Mouse (Mus musculus): ENCODE results near the gene Rtcb. TPM values are rescaled to one million over a fixed set of nuclear protein-coding genes. Genes with fewer than 3 reads are reported as not detected.
A peak's percentile ranks its signal among the peaks of the same experiment; 100 is the strongest.

The Rtcb gene
- polyA plus RNA-seq, 1 experiment from 2014 or later = 110 TPM

GRCm38 (mm10) chr10:85968157-85968634, 10.6 kb upstream of the Rtcb start:
- Histone ChIP-seq H3K36me3 (no peaks in the 10 kb centered on the region), H3K27ac (no peak overlapping the region), H3K9ac (no peak overlapping the region), H3K27me3 (no peaks in the 10 kb centered on the region), H3K4me1 (replicated peaks) (peaks cover 2% of the 10 kb centered on the region; the same call in 1 of the 2 replicates), H3K4me3 (no peak overlapping the region), H3K9me3 (replicated peaks) (no peaks in the 10 kb centered on the region), H3K4me2 (no peak overlapping the region)
- 11% methylated on average over 7 of the region's 7 CpGs for WGBS
- no peak for ATAC-seq (replicated peaks; ENCODE audit: insufficient number of reproducible peaks, insufficient read depth, low FRiP score, low read depth)

GRCm38 (mm10) chr10:85967411-85968156, 10.0 kb upstream of the Rtcb start:
- no peak for ATAC-seq (replicated peaks; ENCODE audit: insufficient number of reproducible peaks, insufficient read depth, low FRiP score, low read depth)
- Histone ChIP-seq H3K9me3 (replicated peaks) (no peaks in the 10 kb centered on the region), H3K4me3 (no peak overlapping the region), H3K27ac (no peak overlapping the region), H3K36me3 (no peaks in the 10 kb centered on the region), H3K4me2 (no peak overlapping the region), H3K9ac (no peak overlapping the region), H3K4me1 (replicated peaks) (peaks cover 6% of the 10 kb centered on the region; the same call in 1 of the 2 replicates), H3K27me3 (no peaks in the 10 kb centered on the region)
- 58% methylated on average over 17 of the region's 17 CpGs for WGBS

- no peaks in the 10 kb centered on the region for H3K36me3 ChIP-seq
- no peak overlapping the region for H3K9ac ChIP-seq
- peaks cover 6% of the 10 kb centered on the region; the same call in 1 of the 2 replicates for H3K4me1 ChIP-seq (replicated peaks)
- no peak for ATAC-seq (replicated peaks; ENCODE audit: insufficient number of reproducible peaks, insufficient read depth, low FRiP score, low read depth)
- no peaks in the 10 kb centered on the region for H3K27me3 ChIP-seq
- 50% methylated on average over 2 of the region's 2 CpGs for WGBS
- no peak overlapping the region for H3K27ac ChIP-seq
- no peaks in the 10 kb centered on the region for H3K9me3 ChIP-seq (replicated peaks)
- no peak overlapping the region for H3K4me3 ChIP-seq
- H3K4me2 ChIP-seq = no peak overlapping the region
Measured at GRCm38 (mm10) chr10:85966476-85966875, 8.9 kb upstream of the Rtcb start.

- H3K4me3 ChIP-seq = no peak overlapping the region
- no peak overlapping the region for H3K4me2 ChIP-seq
- H3K4me1 ChIP-seq (replicated peaks) = peaks cover 6% of the 10 kb centered on the region; the same call in 1 of the 2 replicates
- no peaks in the 10 kb centered on the region for H3K9me3 ChIP-seq (replicated peaks)
- 79% methylated on average over 7 of the region's 7 CpGs for WGBS
- H3K36me3 ChIP-seq = no peaks in the 10 kb centered on the region
- no peak for ATAC-seq (replicated peaks; ENCODE audit: insufficient number of reproducible peaks, insufficient read depth, low FRiP score, low read depth)
- H3K27ac ChIP-seq = no peak overlapping the region
- H3K27me3 ChIP-seq = no peaks in the 10 kb centered on the region
- no peak overlapping the region for H3K9ac ChIP-seq
Measured at GRCm38 (mm10) chr10:85964316-85964715, 6.7 kb upstream of the Rtcb start.

- Histone ChIP-seq H3K36me3 (no peaks in the 10 kb centered on the region), H3K4me3 (no peak overlapping the region), H3K27me3 (no peaks in the 10 kb centered on the region), H3K27ac (no peak overlapping the region), H3K4me2 (no peak overlapping the region), H3K9me3 (replicated peaks) (no peaks in the 10 kb centered on the region), H3K4me1 (replicated peaks) (peaks cover 6% of the 10 kb centered on the region; the same call in 1 of the 2 replicates), H3K9ac (no peak overlapping the region)
- ATAC-seq (replicated peaks; ENCODE audit: insufficient number of reproducible peaks, insufficient read depth, low FRiP score, low read depth) = no peak
- WGBS = 34% methylated on average over 9 of the region's 9 CpGs
Measured at GRCm38 (mm10) chr10:85962897-85963296, 5.3 kb upstream of the Rtcb start.

GRCm38 (mm10) chr10:85956871-85957419, 678 bp downstream of the Rtcb start:
- Histone ChIP-seq H3K9ac (peak overlapping the region; percentile 96), H3K27me3 (no peaks in the 10 kb centered on the region), H3K36me3 (peaks cover 21% of the 10 kb centered on the region), H3K9me3 (replicated peaks) (no peaks in the 10 kb centered on the region), H3K4me1 (replicated peaks) (peaks cover 8% of the 10 kb centered on the region), H3K27ac (peak overlapping the region; percentile 78), H3K4me3 (peak overlapping the region; percentile 93), H3K4me2 (peak overlapping the region; percentile 71)
- 2% methylated on average over 20 of the region's 20 CpGs for WGBS
- ATAC-seq (replicated peaks; ENCODE audit: insufficient number of reproducible peaks, insufficient read depth, low FRiP score, low read depth) = no peak

- Histone ChIP-seq H3K9ac (no peak overlapping the region), H3K27me3 (no peaks in the 10 kb centered on the region), H3K4me2 (no peak overlapping the region), H3K4me3 (no peak overlapping the region), H3K27ac (no peak overlapping the region), H3K4me1 (replicated peaks) (peaks cover 8% of the 10 kb centered on the region), H3K36me3 (peaks cover 44% of the 10 kb centered on the region), H3K9me3 (replicated peaks) (no peaks in the 10 kb centered on the region)
- ATAC-seq (replicated peaks; ENCODE audit: insufficient number of reproducible peaks, insufficient read depth, low FRiP score, low read depth) = no peak
- WGBS = 80% methylated on average over 2 of the region's 2 CpGs
Measured at GRCm38 (mm10) chr10:85954429-85954828, 3.2 kb downstream of the Rtcb start.

GRCm38 (mm10) chr10:85953401-85953800, 4.2 kb downstream of the Rtcb start:
- 69% methylated on average over 3 of the region's 3 CpGs for WGBS
- H3K4me2 ChIP-seq = no peak overlapping the region
- H3K27ac ChIP-seq = no peak overlapping the region
- peaks cover 54% of the 10 kb centered on the region for H3K36me3 ChIP-seq
- no peak overlapping the region for H3K9ac ChIP-seq
- H3K9me3 ChIP-seq (replicated peaks) = no peaks in the 10 kb centered on the region
- no peak for ATAC-seq (replicated peaks; ENCODE audit: insufficient number of reproducible peaks, insufficient read depth, low FRiP score, low read depth)
- H3K4me3 ChIP-seq = no peak overlapping the region
- peaks cover 8% of the 10 kb centered on the region for H3K4me1 ChIP-seq (replicated peaks)
- no peaks in the 10 kb centered on the region for H3K27me3 ChIP-seq

GRCm38 (mm10) chr10:85951765-85952443, 5.7 kb downstream of the Rtcb start:
- no peaks in the 10 kb centered on the region for H3K9me3 ChIP-seq (replicated peaks)
- H3K4me1 ChIP-seq (replicated peaks) = peaks cover 8% of the 10 kb centered on the region
- no peak overlapping the region for H3K9ac ChIP-seq
- WGBS = 84% methylated on average over 6 of the region's 6 CpGs
- no peak for ATAC-seq (replicated peaks; ENCODE audit: insufficient number of reproducible peaks, insufficient read depth, low FRiP score, low read depth)
- H3K4me3 ChIP-seq = no peak overlapping the region
- no peak overlapping the region for H3K4me2 ChIP-seq
- H3K27ac ChIP-seq = no peak overlapping the region
- H3K27me3 ChIP-seq = no peaks in the 10 kb centered on the region
- H3K36me3 ChIP-seq = peaks cover 64% of the 10 kb centered on the region

- ATAC-seq (replicated peaks; ENCODE audit: insufficient number of reproducible peaks, insufficient read depth, low FRiP score, low read depth) = no peak
- Histone ChIP-seq H3K36me3 (peaks cover 87% of the 10 kb centered on the region), H3K4me1 (replicated peaks) (no peaks in the 10 kb centered on the region; the same call in 1 of the 2 replicates)
Measured at GRCm38 (mm10) chr10:85948483-85949196, 9.0 kb downstream of the Rtcb start.

More at GRCm38 (mm10) chr10:85948483-85949196, 9.0 kb downstream of the Rtcb start:
- H3K4me2 ChIP-seq = no peak overlapping the region
- no peak overlapping the region for H3K27ac ChIP-seq
- 94% methylated on average over 8 of the region's 8 CpGs for WGBS
- no peak overlapping the region for H3K4me3 ChIP-seq
- H3K9me3 ChIP-seq (replicated peaks) = no peaks in the 10 kb centered on the region
- no peaks in the 10 kb centered on the region for H3K27me3 ChIP-seq
- H3K9ac ChIP-seq = no peak overlapping the region
